Mouse (Mus musculus) neutrophil, adult 5-6 weeks (primary cell): ENCODE measurements around the gene Slit3. TPM values are rescaled to one million over a fixed set of nuclear protein-coding genes. Genes with fewer than 3 reads are reported as not detected.

Experiments
- ATAC-seq: fragments of 151-379, 151-347 bp; 2 replicates; pipeline ENCODE4 v1.8.0; 2017; ENCODE audit warnings: mild to moderate bottlenecking, moderate TSS enrichment; ENCODE audit not compliant: insufficient number of reproducible peaks, poor library complexity, low FRiP score, severe bottlenecking; ENCODE audit errors: extremely low read depth
- total RNA-seq: library from RNA; stranded (forward); fragments of 200-1000 nt; gene quantifications from 2 replicates; pipeline ENCODE4 v1.2.3, GENCODE M21; 2017

Slit3 gene
- total RNA-seq, 1 experiment from 2014 or later = not detected

GRCm38 (mm10) chr11:35178144-35178817 lies 57.3 kb downstream of the Slit3 start:
- ATAC-seq = no peak

DNA sequence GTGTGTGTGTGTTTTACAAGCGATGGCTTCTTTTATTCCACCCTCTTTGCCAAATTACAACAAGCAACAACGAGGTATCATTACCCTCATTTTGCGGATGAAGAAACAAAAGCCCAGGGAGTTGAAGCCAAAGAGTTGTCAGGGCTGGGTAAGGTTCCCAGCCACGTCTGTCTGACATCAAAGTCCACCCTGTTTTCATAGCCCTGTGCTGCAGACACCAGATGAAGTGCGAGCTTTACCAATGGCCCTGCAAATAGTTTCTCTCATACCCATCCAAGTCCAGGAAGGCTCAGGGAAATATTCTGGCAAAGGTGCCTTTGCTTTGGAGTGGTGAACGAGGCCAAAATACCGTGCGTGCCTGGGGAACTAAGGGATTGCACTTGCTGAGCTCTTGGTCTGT lies 58.3 kb downstream of the Slit3 start:
- no peak for ATAC-seq

GRCm38 (mm10) chr11:35182887-35183286 lies 61.9 kb downstream of the Slit3 start:
- no peak for ATAC-seq

- no peak for ATAC-seq
These were observed 73.8 kb downstream of the Slit3 start for GRCm38 (mm10) chr11:35194826-35195225.

- no peak for ATAC-seq
These were observed 75.8 kb downstream of the Slit3 start for GRCm38 (mm10) chr11:35196777-35197176.

- no peak for ATAC-seq
These were observed 77.6 kb downstream of the Slit3 start for GRCm38 (mm10) chr11:35198537-35199088.

DNA sequence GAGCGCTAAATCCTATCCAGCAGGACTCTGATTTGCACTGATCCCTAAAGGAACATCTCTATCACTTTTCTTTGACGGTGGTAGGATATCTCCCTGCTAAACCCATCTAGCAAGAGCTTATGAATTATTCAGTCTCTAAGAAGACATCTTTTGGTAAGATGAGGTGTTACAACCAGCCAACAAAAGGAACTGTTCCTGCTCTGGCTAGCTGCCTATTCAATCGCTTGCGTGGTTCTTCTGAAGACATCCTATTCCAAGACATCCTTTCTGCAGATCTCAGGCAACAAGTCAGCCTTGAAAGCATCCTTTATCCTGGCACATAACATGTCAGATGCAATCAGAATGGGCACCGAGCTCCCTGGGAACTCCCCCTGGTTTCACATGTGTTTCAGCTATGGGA lies 81.3 kb downstream of the Slit3 start:
- no peak for ATAC-seq

GRCm38 (mm10) chr11:35203673-35204072 lies 82.6 kb downstream of the Slit3 start:
- ATAC-seq = no peak

DNA sequence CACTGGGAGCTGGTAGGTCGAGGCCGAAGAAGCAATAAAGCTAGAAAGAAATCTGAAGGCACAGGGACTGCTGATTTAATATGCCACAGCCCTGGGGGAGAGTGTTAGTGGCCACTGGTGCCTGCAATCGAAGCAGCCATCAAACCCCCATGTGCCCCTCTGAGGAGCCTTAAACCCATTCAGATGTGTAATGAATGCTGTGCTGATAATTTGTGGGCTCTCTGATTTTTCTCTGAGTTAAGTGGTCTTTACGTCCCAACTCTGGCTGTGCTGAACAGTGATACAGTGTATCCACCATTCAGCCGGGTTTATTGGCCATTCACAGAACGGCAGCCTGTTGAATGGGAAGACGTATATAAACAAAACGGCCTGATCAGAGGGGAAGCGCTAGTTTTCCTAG lies 83.1 kb downstream of the Slit3 start:
- ATAC-seq = no peak

DNA sequence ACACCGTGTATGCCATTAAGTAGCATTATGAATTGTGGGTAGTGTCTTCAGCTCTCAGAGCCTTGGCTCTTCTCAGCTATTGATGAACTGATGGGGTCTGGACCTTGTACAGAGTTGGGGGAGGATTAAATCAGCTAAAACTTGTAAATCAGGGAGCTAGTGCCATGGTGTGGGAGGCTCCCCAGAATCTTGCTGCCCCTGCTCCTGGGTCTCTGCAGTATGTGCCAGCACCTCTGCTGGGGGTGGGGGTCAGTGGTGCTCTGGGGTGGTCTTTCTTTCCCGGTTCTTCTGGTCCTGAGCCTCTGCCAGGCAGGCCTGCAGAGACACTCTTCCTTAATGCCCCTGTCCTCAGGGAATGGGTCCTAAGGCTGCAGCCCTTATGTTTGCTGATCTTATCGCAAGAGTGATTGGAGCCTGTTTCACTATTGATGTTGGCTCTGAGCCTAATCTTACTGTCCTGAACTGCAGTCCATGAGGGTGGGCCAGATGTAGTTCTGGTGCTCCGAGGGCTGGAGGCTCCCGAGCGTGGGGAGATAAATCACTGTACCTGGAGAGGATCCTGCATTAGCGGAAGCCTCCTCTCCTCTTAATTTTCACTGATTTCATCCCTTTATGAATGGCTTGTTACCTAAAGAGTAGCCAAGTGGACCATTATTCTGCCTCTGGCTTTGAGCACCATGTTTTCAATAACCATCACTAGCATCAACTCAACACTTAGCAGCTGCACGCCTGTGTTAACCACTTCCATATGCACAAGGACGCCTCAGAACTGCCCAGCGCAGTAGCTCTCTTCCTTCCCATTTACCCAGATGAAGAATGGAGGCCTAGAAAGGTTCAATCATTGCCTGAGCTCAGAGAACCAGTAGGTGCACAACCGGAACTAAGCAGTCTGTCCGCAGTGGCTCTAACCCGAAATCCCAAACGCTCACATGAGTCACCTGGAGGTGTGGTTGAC lies 90.0 kb downstream of the Slit3 start:
- ATAC-seq = no peak

- ATAC-seq = no peak
These were observed 103.0 kb downstream of the Slit3 start for GRCm38 (mm10) chr11:35224025-35224424.

DNA sequence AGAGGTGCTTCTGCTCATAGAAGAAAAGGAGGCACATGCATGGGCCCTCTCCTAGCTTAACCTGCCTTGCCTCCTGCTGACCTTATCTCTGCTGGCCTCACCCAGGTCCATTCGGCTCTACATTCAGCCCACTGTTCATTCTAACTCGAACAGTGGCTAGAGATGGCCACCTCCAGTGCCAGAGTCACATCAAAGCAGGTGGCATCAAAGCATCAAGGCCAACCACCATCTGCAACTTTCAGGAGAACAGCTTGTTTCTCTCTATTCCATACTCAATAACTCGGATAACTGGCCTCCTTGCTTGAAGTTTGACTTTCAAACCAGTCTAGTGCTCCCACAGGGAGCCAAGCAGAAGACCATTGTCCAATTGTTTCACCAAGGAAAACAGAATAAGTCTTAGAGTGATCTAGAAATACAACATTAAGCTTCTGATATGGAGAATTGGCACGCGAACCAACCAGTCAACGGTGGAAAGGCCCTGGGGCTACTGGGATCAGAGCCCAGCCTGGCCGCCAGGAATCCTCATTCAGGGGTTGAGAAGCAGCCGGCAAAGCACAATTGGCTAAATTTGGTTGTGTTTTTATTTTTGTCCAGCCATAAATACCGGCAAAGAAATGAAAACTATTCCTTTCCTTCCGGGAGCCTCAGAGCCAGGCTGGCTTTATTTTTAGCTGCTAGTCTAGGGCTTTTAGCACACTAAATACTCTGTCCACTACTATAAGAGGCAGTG lies 110.5 kb downstream of the Slit3 start:
- no peak for ATAC-seq

- no peak for ATAC-seq
These were observed 111.3 kb downstream of the Slit3 start for GRCm38 (mm10) chr11:35232321-35232720.

GRCm38 (mm10) chr11:35241379-35241778 lies 120.4 kb downstream of the Slit3 start:
- ATAC-seq = no peak

GRCm38 (mm10) chr11:35243597-35243996 lies 122.6 kb downstream of the Slit3 start:
- ATAC-seq = no peak

DNA sequence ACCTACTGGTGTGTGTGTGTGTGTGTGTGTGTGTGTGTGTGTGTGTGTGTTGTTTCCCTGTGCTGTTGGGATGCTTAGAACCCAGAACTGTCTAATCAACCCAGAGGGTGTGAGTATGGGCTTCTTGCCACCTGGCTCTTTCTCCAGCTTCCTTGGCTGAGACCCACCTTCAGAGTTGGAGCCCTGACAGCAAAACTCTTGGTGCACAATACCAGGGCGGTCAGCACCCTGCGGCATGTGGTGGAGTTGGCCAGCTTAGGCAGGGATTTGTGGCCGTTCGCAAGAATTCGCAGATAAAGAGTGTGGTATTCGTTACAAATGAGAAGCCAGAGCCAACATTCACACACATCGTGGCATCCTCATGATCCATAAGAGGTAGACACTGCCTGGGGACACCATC lies 123.5 kb downstream of the Slit3 start:
- no peak for ATAC-seq

- no peak for ATAC-seq
These were observed 125.6 kb downstream of the Slit3 start for GRCm38 (mm10) chr11:35246623-35247022.

- no peak for ATAC-seq
These were observed 127.1 kb downstream of the Slit3 start for GRCm38 (mm10) chr11:35248088-35248487.

- ATAC-seq = no peak
These were observed 129.9 kb downstream of the Slit3 start for GRCm38 (mm10) chr11:35250871-35251418.
